Mouse (Mus musculus) E14TG2a.4 (cell line): ENCODE measurements at regions not wholly inside any gene's neighbourhood (a gene's known extent, or its start where the extent isn't known, plus 50 kb on each side); places are given as distances from the start of the nearest gene placed in this dataset.

Experiments used
- CTCF ChIP-seq: conservative IDR thresholded peaks from 2 replicates; pipeline ENCODE4 v1.5.1; 2014; ENCODE audit warnings: low read length
- NANOG ChIP-seq: IDR thresholded peaks from 2 replicates; pipeline ENCODE4 v1.6.1; 2014; ENCODE audit warnings: borderline replicate concordance, low read length, mixed read lengths

- TF ChIP-seq CTCF, result no peak
- TF ChIP-seq NANOG, result no peak
These were observed 150.0 kb upstream of the Galnt5 start for GRCm38 (mm10) chr2:57847707-57848106.
